Mouse (Mus musculus) heart, postnatal 25 days (tissue): ENCODE measurements at regions not wholly inside any gene's neighbourhood (a gene's known extent, or its start where the extent isn't known, plus 50 kb on each side); places are given as distances from the start of the nearest gene placed in this dataset.

Source experiments
- DNase-seq: peaks from one replicate; pipeline ENCODE4 v3.0.0; 2022; ENCODE audit warnings: low spot score
- intact Hi-C: fragments of 180-260 bp; cut with DNase I; formaldehyde crosslinking; loops from one replicate; pipeline ENCODE4 v1.15.1; 2025

DNA sequence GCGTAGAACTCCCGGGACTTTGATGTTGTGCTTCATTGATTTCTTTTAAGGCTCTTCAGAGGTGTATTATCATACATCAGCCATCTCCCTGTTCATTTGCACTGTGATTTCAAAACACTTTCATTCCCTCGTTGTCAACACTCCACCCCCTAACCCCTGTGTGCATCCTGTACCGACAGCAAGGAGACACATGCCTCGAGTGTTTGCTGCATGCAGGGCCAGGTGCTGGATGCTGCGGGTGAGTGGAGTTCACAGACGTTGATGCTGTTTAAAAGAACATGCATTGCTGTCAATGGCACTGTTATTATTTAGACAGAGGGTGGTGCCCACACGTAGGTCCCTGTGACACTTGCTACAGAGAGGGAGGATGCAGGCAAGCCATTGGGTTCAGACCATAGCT, 290.0 kb upstream of the Eef2kmt start:
- DNase-seq: no peak
- intact Hi-C loops: no loop called here

DNA sequence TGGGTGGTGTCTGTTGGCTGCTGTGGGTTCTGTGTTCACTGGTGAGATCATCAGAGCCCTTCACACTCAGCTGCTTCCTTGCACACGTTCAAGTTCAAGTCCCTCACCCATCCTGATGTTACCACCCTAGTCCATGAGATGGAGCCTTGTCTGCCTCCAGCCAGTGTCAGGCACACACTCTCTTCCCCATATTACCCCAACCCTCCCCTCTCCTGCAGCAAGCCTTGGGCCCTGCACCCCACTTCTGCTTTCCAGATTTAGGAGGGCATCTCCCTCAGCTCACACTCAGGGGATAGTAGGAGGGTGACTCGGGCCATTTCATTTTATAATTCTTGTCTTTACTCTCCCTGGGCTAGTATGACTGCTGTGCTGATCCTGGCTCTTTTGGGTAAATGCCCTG, 288.7 kb upstream of the Eef2kmt start:
- intact Hi-C loops: no loop called here
- DNase-seq: no peak

DNA sequence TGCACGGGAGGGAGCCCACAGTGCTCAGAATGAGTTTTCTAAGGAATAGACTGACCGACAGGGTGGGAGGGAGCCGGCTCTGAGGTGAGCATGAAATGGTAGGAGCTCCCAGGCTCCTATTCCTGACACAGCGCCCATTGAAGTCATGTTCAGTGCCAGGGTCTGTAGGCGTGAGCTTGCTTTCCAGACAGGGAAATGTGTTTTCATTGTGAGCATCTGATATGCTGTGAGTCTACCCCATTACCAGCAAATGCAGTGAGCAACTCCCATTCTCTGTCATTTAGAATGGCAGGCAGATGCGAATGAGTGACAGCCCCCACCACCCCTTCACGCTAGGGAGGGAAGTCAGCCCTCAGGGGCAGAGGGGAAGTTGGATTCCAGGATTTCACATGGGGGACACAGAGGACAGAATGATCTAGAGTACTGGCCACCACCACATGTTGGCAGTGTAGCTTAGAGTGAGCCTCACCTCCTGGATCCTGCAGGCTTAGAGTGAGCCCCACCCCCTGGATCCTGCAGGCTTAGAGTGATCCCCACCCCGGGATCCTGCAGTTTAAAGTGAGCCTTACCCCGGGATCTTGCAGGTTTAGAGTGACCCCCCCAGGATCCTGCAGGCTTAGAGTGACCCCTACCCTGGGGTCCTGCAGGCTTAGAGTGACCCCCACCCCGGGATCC, 283.2 kb upstream of the Eef2kmt start:
- intact Hi-C loops: no loop called here

DNA sequence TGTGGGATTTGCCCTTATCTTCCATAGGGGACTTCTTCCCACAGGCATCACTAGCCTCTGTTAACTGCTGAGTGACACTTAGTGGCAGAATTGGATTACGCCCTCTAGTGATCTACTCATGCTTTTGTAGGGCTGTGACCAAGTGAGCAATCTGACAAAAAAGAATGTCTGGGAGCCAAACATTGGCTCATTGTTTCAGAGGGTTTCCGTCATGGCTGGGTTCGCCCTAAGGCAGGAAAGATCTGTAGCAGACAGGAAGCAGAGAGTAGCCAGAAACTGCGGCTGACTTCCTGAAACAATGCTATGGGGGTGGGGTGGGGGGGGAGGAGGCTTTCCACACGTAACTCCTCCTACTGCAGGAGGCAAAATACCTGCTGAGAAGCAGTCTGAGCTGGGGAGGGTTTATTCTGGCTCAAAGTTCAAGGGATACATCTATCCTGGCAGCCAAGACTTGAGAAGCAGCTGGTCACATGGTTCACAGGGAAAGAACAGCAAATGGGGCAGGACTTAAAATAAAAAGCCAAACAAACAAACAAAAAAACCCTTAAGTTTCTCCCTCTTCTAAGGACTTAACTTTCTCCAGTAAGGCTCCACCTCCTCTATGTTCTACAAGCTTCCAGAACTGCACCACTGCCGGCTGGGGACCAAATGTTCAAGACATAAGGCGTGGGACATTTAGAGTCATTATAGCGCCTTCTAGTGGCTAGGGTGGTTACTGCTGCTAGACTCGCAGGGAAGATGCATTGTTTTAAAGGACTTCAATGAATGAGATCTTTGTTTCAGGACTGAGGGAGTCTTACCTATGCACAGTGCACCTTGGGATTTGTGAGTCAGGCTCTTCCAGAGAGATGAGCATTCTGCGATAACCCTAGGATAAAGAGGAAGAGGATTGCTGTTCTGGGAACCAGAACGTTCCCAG, 281.8 kb upstream of the Eef2kmt start:
- intact Hi-C loops: no loop called here

More for the DNA sequence above, 283.2 kb upstream of the Eef2kmt start:
- DNase-seq: no peak

DNA sequence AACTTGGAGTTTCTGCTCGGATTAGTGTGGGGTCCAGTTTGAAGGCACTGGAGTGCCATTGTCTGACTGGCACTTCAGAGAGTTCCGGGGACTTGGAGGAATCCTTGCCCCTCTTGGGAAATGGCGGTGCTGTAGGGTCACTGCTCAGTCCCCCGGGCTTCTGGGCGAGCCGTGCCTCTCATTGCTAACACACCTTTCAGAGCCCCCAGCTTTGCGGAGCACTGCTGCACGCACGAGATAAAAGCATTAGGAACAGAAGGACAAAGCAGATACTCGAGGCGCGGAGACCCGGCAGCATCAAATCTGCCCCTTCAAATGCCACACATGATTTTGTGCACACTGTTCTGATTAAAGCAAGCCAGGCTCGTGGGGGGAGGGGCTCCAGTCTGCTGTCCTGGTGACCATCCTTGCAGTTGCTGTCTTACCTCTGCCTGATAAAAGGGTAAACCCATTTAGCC, 280.8 kb upstream of the Eef2kmt start:
- DNase-seq: no peak
- intact Hi-C loops: no loop called here

More for the DNA sequence above, 281.8 kb upstream of the Eef2kmt start:
- DNase-seq: no peak

DNA sequence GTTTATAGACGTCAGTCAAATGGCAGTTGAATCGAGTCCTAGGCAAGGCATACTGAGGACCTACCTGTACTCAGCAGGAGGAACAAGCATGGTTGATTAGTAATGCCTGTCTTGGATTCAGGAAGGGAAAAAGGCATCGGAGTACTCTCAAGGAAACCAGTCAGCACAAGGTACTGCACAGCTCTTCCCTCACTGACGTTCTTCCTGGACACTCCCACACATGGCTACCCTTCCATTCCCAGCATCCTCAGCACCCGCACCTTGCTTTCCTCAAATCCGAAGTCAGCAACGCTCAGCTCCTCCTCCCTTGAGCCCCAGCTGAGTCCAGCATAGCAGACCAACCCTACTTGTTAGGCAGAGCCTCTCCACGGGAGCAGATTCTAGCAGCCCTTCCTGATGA, 279.6 kb upstream of the Eef2kmt start:
- intact Hi-C loops: no loop called here
- no peak for DNase-seq

DNA sequence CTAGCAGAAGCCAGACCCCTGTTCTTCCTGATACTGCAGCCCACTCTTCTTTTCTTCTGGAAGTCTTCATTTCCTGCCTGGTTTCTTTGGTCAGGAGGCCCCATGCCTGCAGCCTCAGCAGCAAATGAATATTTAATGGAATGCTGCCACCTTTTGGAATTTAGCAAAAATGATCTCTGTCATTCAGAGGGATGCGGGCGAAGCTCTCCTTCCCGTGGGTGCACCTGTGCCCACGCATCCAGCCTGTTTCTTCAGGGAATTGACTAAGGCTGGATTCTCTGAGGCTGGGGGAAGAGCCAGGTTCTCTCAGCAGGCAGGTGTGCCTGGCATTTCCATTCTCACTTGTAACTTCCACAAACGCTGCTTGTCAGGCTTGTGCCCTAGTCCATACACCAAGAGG, 279.1 kb upstream of the Eef2kmt start:
- intact Hi-C loops: loop anchor here (5.0 kb wide), 1 partner anchor 228 kb away; no protein-coding TSS in a partner anchor
- DNase-seq: no peak

DNA sequence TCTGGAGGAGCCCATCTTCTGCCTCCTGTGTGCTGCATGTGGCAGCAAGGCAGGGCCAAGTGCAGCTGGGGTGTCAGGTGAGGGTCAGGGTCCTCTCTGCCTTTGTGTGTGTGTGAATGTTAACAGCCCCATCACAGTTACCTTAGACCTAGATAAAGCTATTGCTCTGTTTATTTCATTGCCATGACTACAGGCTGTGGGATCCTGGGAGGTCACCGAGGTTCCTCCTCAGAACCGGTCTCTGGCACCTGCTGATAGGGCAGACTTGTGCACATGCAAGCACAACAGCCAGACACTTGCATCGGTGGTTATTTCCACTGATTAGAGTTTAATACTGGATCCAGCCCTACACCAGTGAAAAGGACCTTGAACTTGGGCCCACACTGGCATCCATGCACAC, 278.6 kb upstream of the Eef2kmt start:
- intact Hi-C loops: loop anchor here (5.0 kb wide), 1 partner anchor 227 kb away; no protein-coding TSS in a partner anchor
- no peak for DNase-seq

DNA sequence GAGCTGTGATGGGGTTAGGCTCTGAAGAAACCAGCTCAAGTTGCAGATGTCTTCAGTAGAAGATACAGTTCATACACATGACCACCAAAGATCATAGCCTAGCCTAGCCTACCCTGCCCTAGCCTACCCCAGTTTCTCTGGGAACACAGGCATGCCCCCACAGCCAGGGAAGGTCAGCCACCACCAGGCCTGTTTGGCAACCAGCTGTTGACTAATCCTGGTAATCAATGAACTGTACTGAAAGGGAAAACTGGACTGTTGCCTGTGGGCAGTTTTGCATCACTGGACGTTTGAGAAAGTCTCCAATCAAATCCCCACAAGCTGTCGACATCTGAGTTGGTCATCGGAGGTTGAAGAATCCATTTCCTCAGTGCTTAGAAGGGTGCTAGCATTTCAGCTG, 276.5 kb upstream of the Eef2kmt start:
- DNase-seq: no peak
- intact Hi-C loops: loop anchor here (5.0 kb wide), 1 partner anchor 225 kb away; no protein-coding TSS in a partner anchor

DNA sequence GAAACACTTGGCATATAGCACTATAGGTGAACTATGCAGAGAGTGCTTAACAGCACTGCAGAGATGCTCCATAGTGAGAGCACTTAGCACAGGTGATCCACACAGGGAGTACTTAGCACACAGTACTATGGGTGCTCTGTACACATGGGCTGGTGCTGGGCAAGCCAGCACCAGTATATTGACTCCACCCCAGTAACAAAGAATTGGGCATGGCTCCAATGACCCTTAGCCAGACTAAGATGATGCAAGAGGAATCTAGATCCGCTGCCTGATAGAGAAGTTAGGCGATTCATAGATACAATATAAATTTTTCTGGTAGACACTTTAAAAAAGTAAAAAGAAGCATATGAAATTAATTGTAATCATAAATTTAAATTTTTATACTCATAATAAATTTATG, 274.0 kb upstream of the Eef2kmt start:
- intact Hi-C loops: loop anchor here (5.0 kb wide), 1 partner anchor 223 kb away; no protein-coding TSS in a partner anchor
- DNase-seq: no peak

DNA sequence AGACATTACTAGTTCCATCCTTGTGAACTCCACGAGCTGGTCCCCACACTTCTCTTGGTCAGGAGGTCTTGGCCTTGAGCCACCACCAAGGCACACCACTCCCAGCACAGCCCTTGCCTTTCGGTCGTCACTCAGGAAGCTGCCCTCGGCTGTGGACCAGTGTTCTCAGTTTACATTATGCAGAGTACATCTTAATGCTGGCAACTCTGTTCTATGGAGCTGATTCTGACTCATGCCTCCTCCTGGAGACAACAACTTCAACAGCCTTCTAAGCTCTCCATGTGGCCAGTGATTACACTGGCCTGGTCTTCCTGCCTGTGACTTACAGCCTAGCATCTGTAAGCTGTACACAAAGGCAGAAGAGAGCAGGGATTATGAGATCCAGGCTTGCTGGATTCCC, 272.2 kb upstream of the Eef2kmt start:
- no peak for DNase-seq

DNA sequence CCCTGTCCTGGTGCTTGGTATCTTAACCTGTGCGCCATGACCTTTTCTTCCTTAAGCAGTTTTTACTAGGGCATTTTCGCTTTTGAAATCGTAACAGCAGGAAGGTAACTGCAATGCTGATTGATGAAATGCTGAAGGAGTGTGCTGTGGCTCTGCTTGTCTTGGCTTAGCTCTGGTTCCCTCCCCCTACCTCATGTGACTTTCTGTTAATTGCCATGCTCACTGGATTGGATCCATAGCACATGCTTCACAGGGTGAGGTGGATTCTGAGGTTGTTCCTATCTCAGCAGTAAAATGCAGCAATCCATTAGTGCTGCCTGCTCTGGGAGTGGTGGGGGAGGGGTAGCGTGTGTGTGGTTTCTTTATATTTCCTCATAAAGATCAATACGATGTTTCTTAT, 268.6 kb upstream of the Eef2kmt start:
- intact Hi-C loops: no loop called here
- DNase-seq: no peak

More for the DNA sequence above, 272.2 kb upstream of the Eef2kmt start:
- intact Hi-C loops: no loop called here

DNA sequence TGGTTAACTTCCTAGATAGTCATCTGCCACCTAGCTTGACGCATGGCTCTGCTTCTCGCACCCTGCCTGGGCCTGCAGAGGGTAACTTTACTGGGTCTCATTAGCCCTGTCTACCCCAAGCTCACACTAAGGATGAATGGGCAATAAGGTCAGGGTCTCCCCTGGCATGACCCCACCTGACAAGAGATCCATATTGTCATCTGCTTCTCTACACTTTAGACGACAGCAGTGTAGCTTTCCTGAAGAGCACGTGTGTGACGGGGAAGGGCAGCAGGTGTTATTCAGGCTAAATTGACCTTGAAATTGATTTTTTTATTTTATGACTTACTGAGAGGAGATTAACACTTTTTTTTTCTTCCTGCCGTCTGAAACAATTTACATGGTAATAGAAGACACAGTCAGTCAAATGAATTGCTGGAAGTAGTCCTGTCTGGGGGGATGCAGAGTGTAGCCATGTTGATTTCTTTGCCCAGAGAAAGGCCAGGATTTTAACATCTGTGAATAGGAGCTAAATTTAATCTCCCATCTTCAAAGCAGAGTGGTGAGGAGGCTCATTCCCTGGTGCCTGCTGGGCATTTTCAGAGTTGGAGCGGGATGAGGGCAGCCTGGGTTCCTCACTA, 267.7 kb upstream of the Eef2kmt start:
- intact Hi-C loops: no loop called here
- no peak for DNase-seq

DNA sequence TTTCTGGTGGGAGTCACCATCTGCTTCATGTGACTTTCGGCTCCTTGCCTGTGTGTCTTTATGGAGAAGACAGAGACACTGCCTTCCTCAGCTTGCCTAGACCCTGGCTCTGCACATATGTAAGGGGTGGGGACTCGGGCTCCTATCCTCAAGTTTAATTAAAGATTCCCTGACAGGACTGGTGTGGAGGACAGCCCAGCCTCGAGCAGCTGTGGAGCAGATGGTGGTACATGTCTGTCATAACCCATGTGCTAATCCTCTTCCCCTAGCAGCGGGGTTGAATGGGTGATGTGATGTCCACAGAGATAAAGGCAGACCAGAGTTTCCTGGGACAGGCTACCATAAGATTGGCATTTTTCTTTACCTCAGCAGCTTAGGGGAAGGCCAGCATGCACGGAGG, 262.0 kb upstream of the Eef2kmt start:
- no peak for DNase-seq
- intact Hi-C loops: no loop called here

DNA sequence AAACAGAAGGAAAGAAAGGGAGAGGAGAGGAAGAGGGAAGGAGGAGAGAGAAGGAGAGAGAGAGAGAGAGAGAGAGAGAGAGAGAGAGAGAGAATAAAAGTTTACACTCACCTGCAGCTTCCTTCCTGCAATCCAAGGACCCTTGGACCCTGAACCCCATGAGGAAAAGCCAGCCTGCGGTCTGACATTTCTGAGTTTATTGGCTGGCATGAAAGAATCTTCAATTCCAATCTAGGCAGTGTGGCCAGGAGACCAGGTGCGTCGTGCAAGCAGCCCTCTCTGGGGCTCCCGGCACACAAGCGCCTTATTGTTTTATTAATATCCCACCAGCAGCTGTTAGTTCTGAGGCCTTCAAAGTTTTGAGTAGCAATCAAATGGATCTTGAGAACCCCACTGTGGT, 260.1 kb upstream of the Eef2kmt start:
- intact Hi-C loops: no loop called here
- DNase-seq: no peak

DNA sequence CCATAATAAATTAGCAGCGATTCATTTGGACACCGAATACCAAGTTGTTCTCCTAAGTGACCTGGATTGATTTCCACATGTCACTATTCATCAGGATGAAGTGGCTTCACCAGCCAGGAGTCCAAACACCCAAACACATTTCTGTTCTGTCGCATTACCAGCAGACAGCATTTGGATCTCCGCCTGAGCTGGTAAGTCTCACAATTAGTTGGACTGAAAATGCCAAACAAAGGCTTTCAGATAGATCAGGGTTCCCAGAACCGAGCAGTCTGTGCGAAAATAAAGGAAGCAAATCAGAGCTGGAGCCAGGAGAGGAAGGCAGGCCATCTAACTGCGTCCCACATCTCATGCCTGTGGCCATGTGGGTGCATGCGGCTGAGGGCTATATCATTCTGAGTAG, 251.5 kb upstream of the Eef2kmt start:
- intact Hi-C loops: no loop called here
- DNase-seq: no peak

DNA sequence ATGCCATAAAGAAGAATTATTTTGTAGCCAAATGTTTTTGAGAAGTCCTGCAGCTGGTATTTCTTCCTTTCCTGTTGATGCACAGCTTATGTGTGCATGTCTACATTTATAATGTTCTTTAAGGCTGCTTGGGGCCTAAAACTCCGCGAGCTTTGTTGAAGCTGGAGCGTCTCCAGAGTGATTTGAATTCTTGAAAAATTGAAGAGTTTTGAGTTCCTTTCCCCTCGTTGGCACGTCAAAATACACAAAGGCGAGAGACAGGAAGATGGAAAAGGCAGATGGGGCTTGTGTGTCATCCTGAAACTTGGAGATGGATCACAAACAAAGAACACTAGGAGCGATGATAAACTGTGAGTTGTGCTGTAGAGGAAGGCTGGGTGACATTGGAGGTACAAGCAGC, 246.2 kb upstream of the Eef2kmt start:
- intact Hi-C loops: no loop called here
- no peak for DNase-seq

DNA sequence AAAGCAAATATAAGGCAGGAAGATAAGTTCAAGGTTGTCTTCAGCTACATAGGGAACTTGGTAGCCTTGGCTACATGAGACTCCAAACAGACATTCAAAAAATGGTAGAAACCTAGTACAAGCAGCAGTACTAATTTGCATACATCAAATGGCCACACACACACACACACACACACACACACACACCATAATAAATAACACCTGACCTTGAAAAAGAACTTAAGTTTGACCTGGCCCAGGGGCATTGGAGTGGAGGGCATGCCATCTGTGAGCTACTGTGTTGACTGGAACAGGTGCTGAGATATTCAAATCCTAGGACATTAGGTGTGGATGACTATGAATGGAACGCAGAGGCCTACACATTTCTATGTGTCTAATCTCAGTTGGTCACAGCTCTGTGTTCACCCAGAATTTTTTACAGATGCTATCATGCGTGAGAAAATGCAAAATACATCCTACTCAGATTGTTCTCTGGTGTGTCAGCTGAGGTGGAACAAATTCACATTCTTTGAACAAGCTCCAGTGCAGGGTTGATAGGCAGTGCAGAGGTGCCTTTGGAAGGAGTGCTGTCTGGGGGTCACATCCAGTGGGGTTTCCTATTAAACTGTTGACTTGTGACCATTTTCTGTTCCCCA, 240.4 kb upstream of the Eef2kmt start:
- DNase-seq: no peak
- intact Hi-C loops: no loop called here

DNA sequence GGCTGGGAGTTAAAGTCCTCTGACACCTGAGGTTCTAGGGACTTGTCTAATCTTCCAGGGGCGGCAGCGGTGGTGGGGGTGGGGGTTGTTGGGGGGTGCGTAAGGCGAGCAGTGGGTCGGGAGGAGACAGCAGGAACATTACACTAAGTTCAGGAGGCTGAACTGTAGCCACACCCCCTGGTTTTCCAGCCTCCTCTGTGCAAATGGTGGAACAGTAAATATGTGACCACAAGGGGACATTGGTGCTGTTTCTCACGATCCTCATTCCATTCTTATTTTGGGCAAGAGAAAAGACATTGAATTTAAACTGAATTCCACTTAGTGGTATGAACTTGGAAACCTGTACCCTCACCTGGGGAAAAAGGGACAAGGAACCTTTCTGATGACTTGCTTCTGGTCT, 237.6 kb upstream of the Eef2kmt start:
- DNase-seq: no peak
- intact Hi-C loops: no loop called here

DNA sequence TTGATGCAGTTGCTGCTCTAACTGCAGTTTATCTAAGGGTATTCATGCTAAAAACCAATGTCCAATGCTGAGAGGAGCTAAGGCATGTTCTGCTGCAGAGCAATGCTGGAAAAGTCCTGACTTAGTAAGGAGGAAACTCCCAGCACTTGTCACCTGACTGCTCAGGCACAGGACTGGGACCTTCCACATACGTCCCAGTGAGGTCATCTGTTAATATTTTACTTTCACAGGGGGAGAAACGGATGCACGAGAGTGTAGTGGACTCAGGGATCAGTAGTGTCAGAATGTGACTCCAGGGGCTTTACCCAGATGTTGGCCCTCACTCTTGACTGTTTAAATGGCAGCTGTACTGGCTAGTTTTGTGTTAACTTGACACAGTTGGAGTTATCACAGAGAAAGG, 231.5 kb upstream of the Eef2kmt start:
- intact Hi-C loops: no loop called here
- DNase-seq: no peak
